Mouse (Mus musculus) myocyte (in vitro differentiated cells): Measurements from ENCODE around the gene Fos. TPM values are rescaled to one million over a fixed set of nuclear protein-coding genes. Genes with fewer than 3 reads are reported as not detected.

ENCODE experiments used
- H3K27me3 ChIP-seq: one replicate; pipeline ENCODE4 v1.6.1; 2011; ENCODE audit not compliant: control insufficient read depth, insufficient read depth, insufficient read length
- H3K36me3 ChIP-seq: one replicate; pipeline ENCODE4 v1.6.1; 2011; ENCODE audit not compliant: control insufficient read depth, insufficient read depth
- H3K4me2 ChIP-seq: one replicate; pipeline ENCODE4 v1.6.1; 2011; ENCODE audit warnings: low read depth, control low read depth
- H3K4me3 ChIP-seq: one replicate; pipeline ENCODE4 v1.5.1; 2011; ENCODE audit warnings: mild to moderate bottlenecking, control low read depth, moderate library complexity
- H3K79me2 ChIP-seq: one replicate; pipeline ENCODE4 v1.6.1; 2011; ENCODE audit not compliant: control insufficient read depth, insufficient read depth
- H3ac ChIP-seq: one replicate; pipeline ENCODE4 v1.6.1; 2011; ENCODE audit not compliant: control insufficient read depth, insufficient read length
- CEBPB ChIP-seq: IDR thresholded peaks from 2 replicates; pipeline ENCODE4 v1.6.1; 2011; ENCODE audit warnings: mild to moderate bottlenecking, moderate library complexity; ENCODE audit not compliant: poor library complexity, insufficient read depth, severe bottlenecking
- E2F4 ChIP-seq: IDR thresholded peaks from one replicate; pipeline ENCODE4 v1.6.1; 2011; ENCODE audit warnings: mild to moderate bottlenecking, control low read depth, moderate library complexity; ENCODE audit not compliant: insufficient read depth
- MAX ChIP-seq: IDR thresholded peaks from one replicate; pipeline ENCODE4 v1.6.1; 2011; ENCODE audit warnings: low read depth, mild to moderate bottlenecking, control low read depth
- MYOD1 ChIP-seq, 3 experiments: IDR thresholded peaks; one replicate each; pipeline ENCODE4 v1.6.1; 2011; ENCODE audit warnings: control low read depth in 2 of 3, low read depth in 2 of 3, mild to moderate bottlenecking in 2 of 3, moderate library complexity in 1 of 3; ENCODE audit not compliant: insufficient read length in 2 of 3, control insufficient read depth in 1 of 3
- MYOG ChIP-seq, 3 experiments: IDR thresholded peaks; one replicate each; pipeline ENCODE4 v1.6.1; 2011; ENCODE audit warnings: control low read depth in 2 of 3, low read depth in 2 of 3, mild to moderate bottlenecking in 2 of 3; ENCODE audit not compliant: insufficient read length in 2 of 3, control insufficient read depth in 1 of 3, insufficient read depth in 1 of 3
- POLR2A ChIP-seq: IDR thresholded peaks from one replicate; pipeline ENCODE4 v1.6.1; 2011; ENCODE audit warnings: low read depth, mild to moderate bottlenecking, control low read depth, moderate library complexity; ENCODE audit not compliant: insufficient read length
- POLR2AphosphoS2 ChIP-seq: IDR thresholded peaks from one replicate; pipeline ENCODE4 v1.6.1; 2011; ENCODE audit warnings: low read depth, control low read depth; ENCODE audit not compliant: insufficient read length
- REST ChIP-seq: IDR thresholded peaks from one replicate; pipeline ENCODE4 v1.6.1; 2011; ENCODE audit warnings: mild to moderate bottlenecking, control low read depth, moderate library complexity; ENCODE audit not compliant: insufficient read depth, insufficient read length
- SRF ChIP-seq: IDR thresholded peaks from one replicate; pipeline ENCODE4 v1.6.1; 2011; ENCODE audit warnings: low read depth; ENCODE audit not compliant: control insufficient read depth, insufficient read length
- TCF12 ChIP-seq: IDR thresholded peaks from one replicate; pipeline ENCODE4 v1.6.1; 2011; ENCODE audit warnings: mild to moderate bottlenecking, control low read depth; ENCODE audit not compliant: poor library complexity, insufficient read depth, severe bottlenecking
- TCF3 ChIP-seq: IDR thresholded peaks from one replicate; pipeline ENCODE4 v1.6.1; 2011; ENCODE audit warnings: low read depth, control low read depth; ENCODE audit not compliant: insufficient read length
- USF1 ChIP-seq: IDR thresholded peaks from one replicate; pipeline ENCODE4 v1.6.1; 2011; ENCODE audit warnings: low read depth, mild to moderate bottlenecking, control low read depth, moderate library complexity
- polyA plus RNA-seq: library from polyadenylated mRNA; unstranded; fragments of >200 nt; fragmentation: generic; extraction: Trizol; gene quantifications from one replicate; pipeline ENCODE4 v1.2.1, GENCODE M21; 2012; ENCODE audit warnings: missing spikeins

Fos gene
- polyA plus RNA-seq, 1 experiment: 3.1 TPM

- Histone ChIP-seq H3K4me2 (peak overlapping the region; percentile 99), H3K4me3 (peak overlapping the region; percentile 42), H3K36me3 (no peaks in the 10 kb centered on the region), H3K79me2 (no peaks in the 10 kb centered on the region), H3ac (no peak overlapping the region), H3K27me3 (no peaks in the 10 kb centered on the region)
- no peak for TF ChIP-seq USF1
- peak; percentile 100 for TF ChIP-seq SRF
- peak; percentile 11 for TF ChIP-seq POLR2A
Observed at GRCm38 (mm10) chr12:85485890-85486765, 12.4 kb downstream of the Fos start.

GRCm38 (mm10) chr12:85486766-85487069 is 13.0 kb downstream of the Fos start:
- peak overlapping the region; percentile 42 for H3K4me3 ChIP-seq
- TF ChIP-seq USF1: no peak
- TF ChIP-seq CEBPB: no peak
- no peak for TF ChIP-seq MAX
- TF ChIP-seq TCF3: no peak
- no peak for TF ChIP-seq POLR2A
- TF ChIP-seq MYOD1 (IDR thresholded peaks at IDR 0.05; ENCODE audit: control insufficient read depth in 1 of 3, insufficient read length in 2 of 3, low read depth in 2 of 3): no peak
- no peak for TF ChIP-seq TCF12
- TF ChIP-seq MYOG (IDR thresholded peaks at IDR 0.05; ENCODE audit: control insufficient read depth in 1 of 3, insufficient read depth in 1 of 3, insufficient read length in 2 of 3, low read depth in 2 of 3): no peak
- TF ChIP-seq SRF: no peak
- TF ChIP-seq E2F4: no peak
- TF ChIP-seq POLR2AphosphoS2: no peak
- no peak for TF ChIP-seq REST

GRCm38 (mm10) chr12:85487545-85488141 is 14.0 kb downstream of the Fos start:
- Histone ChIP-seq H3K4me2 (peak overlapping the region; percentile 99), H3K4me3 (peak overlapping the region; percentile 42), H3ac (no peak overlapping the region), H3K36me3 (no peaks in the 10 kb centered on the region), H3K27me3 (no peaks in the 10 kb centered on the region), H3K79me2 (no peaks in the 10 kb centered on the region)
- TF ChIP-seq SRF (no peak), POLR2AphosphoS2 (no peak), MYOD1 (IDR thresholded peaks at IDR 0.05; ENCODE audit: control insufficient read depth in 1 of 3, insufficient read length in 2 of 3, low read depth in 2 of 3) (no peak), E2F4 (no peak), MAX (no peak), REST (no peak), CEBPB (no peak), USF1 (no peak), POLR2A (no peak), MYOG (IDR thresholded peaks at IDR 0.05; ENCODE audit: control insufficient read depth in 1 of 3, insufficient read depth in 1 of 3, insufficient read length in 2 of 3, low read depth in 2 of 3) (no peak), TCF12 (no peak), TCF3 (no peak)

More at GRCm38 (mm10) chr12:85486766-85487069, 13.0 kb downstream of the Fos start:
- Histone ChIP-seq H3K4me2 (peak overlapping the region; percentile 99), H3K79me2 (no peaks in the 10 kb centered on the region), H3K36me3 (no peaks in the 10 kb centered on the region), H3K27me3 (no peaks in the 10 kb centered on the region), H3ac (no peak overlapping the region)

- H3K4me2 ChIP-seq: no peak overlapping the region
- no peaks in the 10 kb centered on the region for H3K79me2 ChIP-seq
- TF ChIP-seq SRF: no peak
- no peak for TF ChIP-seq USF1
- no peak for TF ChIP-seq POLR2AphosphoS2
- no peak for TF ChIP-seq POLR2A
- no peak for TF ChIP-seq MAX
- no peak for TF ChIP-seq TCF12
- TF ChIP-seq TCF3: no peak
- no peak for TF ChIP-seq CEBPB
- no peak for TF ChIP-seq MYOG (IDR thresholded peaks at IDR 0.05; ENCODE audit: control insufficient read depth in 1 of 3, insufficient read depth in 1 of 3, insufficient read length in 2 of 3, low read depth in 2 of 3)
- TF ChIP-seq MYOD1 (IDR thresholded peaks at IDR 0.05; ENCODE audit: control insufficient read depth in 1 of 3, insufficient read length in 2 of 3, low read depth in 2 of 3): no peak
- TF ChIP-seq REST: no peak
- H3K36me3 ChIP-seq: no peaks in the 10 kb centered on the region
- no peaks in the 10 kb centered on the region for H3K27me3 ChIP-seq
- H3ac ChIP-seq: no peak overlapping the region
- H3K4me3 ChIP-seq: no peak overlapping the region
Observed at GRCm38 (mm10) chr12:85489232-85489886, 15.7 kb downstream of the Fos start.
